Mouse (Mus musculus) forebrain, embryonic 16.5 days (tissue): ENCODE data around the gene P2rx1. TPM values are rescaled to one million over a fixed set of nuclear protein-coding genes. Genes with fewer than 3 reads are reported as not detected.

Source experiments
- ATAC-seq: fragments of 200-750 bp; cut with Nextera tagmentation; 2 replicates; pipeline ENCODE4 v1.8.0; 2017; ENCODE audit warnings: mild to moderate bottlenecking, moderate library complexity
- H3K27ac ChIP-seq: fragments of 300-500 bp; sonication (generic); 2 replicates; pipeline ENCODE4 v1.5.1; 2014; ENCODE audit warnings: low read length, control low read depth
- H3K27me3 ChIP-seq: fragments of 300-500 bp; sonication (generic); replicated peaks from 2 replicates; pipeline ENCODE4 v1.6.1; 2014; ENCODE audit warnings: low read length; ENCODE audit not compliant: control insufficient read depth, insufficient read depth
- H3K36me3 ChIP-seq: fragments of 300-500 bp; sonication (generic); 2 replicates; pipeline ENCODE4 v1.6.1; 2014; ENCODE audit not compliant: control insufficient read depth, insufficient read depth
- H3K4me1 ChIP-seq: fragments of 300-500 bp; sonication (generic); replicated peaks from 2 replicates; pipeline ENCODE4 v1.6.1; 2014; ENCODE audit warnings: low read length; ENCODE audit not compliant: control insufficient read depth, insufficient read depth
- H3K4me2 ChIP-seq: fragments of 300-500 bp; sonication (generic); 2 replicates; pipeline ENCODE4 v1.6.1; 2014; ENCODE audit warnings: mild to moderate bottlenecking, low read length, control low read depth
- H3K4me3 ChIP-seq: fragments of 300-500 bp; sonication (generic); replicated peaks from 2 replicates; pipeline ENCODE4 v1.5.1; 2014; ENCODE audit warnings: mild to moderate bottlenecking, low read length, control low read depth
- H3K9ac ChIP-seq: fragments of 300-500 bp; sonication (generic); replicated peaks from 2 replicates; pipeline ENCODE4 v1.6.1; 2014; ENCODE audit warnings: low read depth, low read length, control low read depth
- H3K9me3 ChIP-seq: fragments of 300-500 bp; sonication (generic); 2 replicates; pipeline ENCODE4 v1.6.1; 2016; ENCODE audit warnings: low read length; ENCODE audit not compliant: control insufficient read depth
- WGBS: fragments of 180-500 bp; shearing (Covaris S2); extraction: QIAGEN DNeasy Blood & Tissue Kit; methylation state at CpG from one replicate; pipeline ENCODE4 v1.1.7; 2014; 5-methylcytosine and 5-hydroxymethylcytosine counted together
- polyA plus RNA-seq: library from polyadenylated mRNA; unstranded; fragments of >200 nt; fragmentation: Nextera tagmentation; extraction: Ambion mirVana; gene quantifications from 2 replicates; pipeline ENCODE4 v1.2.1, GENCODE M21; 2015

P2rx1 gene
- 0.26 and 0.42 TPM in 2 replicates for polyA plus RNA-seq

DNA sequence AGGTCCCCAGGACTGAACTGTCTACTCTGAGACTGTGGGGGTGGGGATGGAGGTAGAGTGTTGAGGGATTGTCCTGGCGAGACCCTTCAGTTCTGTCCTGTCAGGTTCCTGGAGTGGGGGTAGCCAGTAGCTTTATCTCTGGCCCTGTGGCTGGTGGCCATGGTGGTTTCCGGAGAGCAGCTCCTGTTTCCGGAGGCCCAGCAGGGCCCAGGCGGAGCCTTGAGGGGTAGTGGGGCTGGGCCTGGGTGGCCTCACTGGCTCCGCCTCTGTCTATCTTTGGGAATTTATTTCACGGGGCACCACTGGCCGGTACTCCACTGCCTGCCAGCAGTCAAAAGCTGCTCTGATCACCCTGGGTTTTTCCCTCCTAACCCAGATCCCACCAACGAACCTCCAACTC is at the start of gene P2rx1:
Gene P2rx1, plus strand, starts transcription at position 333 of the 400 bp plus-strand sequence.
- no peak for ATAC-seq
- Histone ChIP-seq H3K4me3 (no peak within 1 kb of the TSS), H3K4me2 (no peak within 1 kb of the TSS), H3K4me1 (no peaks in the 10 kb centered on the region), H3K36me3 (no peaks in the 10 kb centered on the region), H3K27ac (no peak within 1 kb of the TSS), H3K9me3 (no peaks in the 10 kb centered on the region), H3K9ac (no peak within 1 kb of the TSS), H3K27me3 (no peaks in the 10 kb centered on the region)
- 58% methylated on average over 8 of the region's 8 CpGs for WGBS

DNA sequence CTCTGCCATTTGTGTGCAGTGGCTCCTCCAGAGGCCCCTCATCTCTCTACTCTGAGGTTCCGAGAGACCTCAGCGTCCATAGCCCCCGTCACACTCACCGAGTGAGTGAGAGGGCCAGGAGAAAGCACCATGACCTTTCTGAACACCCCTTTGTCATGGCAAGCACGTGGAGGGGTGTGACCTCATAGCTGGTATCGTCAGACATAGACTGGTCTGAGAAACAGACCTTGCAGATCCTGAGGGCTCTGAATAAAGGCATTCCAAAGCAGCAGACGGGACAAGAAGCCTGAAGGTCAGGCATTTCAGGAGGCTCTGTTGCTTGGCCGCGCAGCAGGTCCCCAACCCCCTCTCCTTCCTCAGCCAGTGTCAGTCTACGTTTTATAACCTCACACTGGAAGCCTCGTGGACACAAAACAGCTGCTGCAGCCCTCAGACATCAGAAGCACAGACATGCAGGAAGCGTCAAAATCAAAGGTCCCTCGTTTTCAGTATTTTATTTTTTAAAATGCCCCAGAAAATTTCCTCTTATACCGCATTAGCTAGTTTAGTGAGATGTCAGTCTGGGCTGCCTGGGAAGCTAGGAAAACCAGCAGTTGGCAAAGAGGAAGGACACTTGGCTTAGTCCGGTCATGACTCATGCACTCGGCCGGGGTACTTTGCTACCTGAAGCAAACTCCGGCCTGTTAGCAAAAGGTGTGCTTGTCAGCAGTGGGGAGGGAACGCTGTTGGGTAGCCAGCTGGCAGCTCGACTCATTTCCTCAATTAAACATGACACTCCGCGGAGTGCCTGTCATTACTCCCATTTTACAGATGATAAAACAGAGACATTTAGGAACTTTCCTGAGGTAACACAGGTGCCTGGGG is 47.5 kb upstream of the P2rx1 start:
- Histone ChIP-seq H3K27me3 (no peaks in the 10 kb centered on the region), H3K36me3 (no peaks in the 10 kb centered on the region), H3K4me2 (no peak overlapping the region), H3K9ac (no peak overlapping the region), H3K27ac (no peak overlapping the region), H3K9me3 (no peaks in the 10 kb centered on the region), H3K4me1 (no peaks in the 10 kb centered on the region), H3K4me3 (no peak overlapping the region)
- no peak for ATAC-seq
- 78% methylated on average over 22 of the region's 22 CpGs for WGBS

DNA sequence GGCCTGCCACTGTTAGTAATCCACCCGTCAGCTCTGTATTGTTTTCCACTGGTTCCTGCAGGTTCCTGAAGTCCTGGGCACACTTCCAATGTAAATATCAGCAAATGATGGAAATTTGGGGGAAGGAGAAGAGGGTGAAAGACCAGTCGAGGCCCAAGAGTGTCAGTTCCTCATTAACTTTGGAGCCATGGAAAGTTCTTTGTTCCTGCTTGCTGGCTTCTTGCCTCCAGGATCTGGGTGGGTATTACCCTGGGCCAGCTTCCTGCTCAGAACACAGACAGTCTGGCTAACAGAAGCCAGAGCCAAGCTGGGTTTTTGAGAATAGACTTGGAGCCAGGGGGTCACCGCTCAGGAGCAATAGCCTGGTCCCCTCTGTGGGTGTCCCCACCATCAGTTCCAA is 46.7 kb upstream of the P2rx1 start:
- 30% methylated on average over 3 of the region's 3 CpGs for WGBS
- Histone ChIP-seq H3K27ac (no peak overlapping the region), H3K4me3 (no peak overlapping the region), H3K9me3 (no peaks in the 10 kb centered on the region), H3K4me2 (no peak overlapping the region), H3K9ac (no peak overlapping the region), H3K36me3 (no peaks in the 10 kb centered on the region), H3K27me3 (no peaks in the 10 kb centered on the region), H3K4me1 (no peaks in the 10 kb centered on the region)
- ATAC-seq: no peak

DNA sequence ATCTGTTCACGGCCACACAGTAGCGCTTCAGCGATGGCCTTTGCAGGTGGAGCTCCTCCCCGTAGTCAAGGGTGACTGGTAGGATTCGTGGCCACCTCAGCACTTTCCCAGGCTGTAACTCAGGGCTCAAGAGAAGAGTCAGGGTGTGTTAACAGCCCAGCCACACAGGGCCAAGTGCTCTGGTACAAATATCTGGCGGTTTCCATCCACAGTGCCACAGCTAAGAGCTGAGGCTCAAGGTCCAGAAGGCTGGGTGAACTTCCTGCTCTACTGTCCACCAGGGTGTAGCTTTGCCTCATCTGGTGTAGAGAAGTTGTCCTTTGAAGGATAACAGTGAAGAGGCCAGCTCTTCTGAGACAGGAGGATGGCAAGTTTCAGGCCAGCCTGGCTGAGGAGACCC is 46.2 kb upstream of the P2rx1 start:
- H3K4me2 ChIP-seq: no peak overlapping the region
- WGBS: 94% methylated on average over 6 of the region's 6 CpGs
- H3K9me3 ChIP-seq: no peaks in the 10 kb centered on the region
- H3K27ac ChIP-seq: no peak overlapping the region
- no peak overlapping the region for H3K4me3 ChIP-seq
- no peak overlapping the region for H3K9ac ChIP-seq
- H3K36me3 ChIP-seq: no peaks in the 10 kb centered on the region
- H3K27me3 ChIP-seq: no peaks in the 10 kb centered on the region
- no peak for ATAC-seq
- H3K4me1 ChIP-seq: no peaks in the 10 kb centered on the region

DNA sequence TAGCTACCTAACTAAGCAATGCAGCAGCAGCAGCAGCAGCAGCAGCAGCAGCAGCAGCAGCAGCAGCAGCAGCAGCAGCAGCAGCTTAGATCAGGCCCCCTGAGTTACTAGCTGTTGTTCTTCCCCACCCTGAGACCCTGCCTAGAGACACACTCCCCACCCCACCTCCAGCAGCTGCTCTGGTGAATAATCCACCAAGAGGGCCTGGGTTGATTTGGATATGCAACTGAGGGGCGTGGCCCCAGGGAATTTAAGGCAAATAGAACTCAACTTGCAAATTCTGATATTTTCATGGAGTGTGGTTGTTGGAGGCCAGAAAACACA is 45.8 kb upstream of the P2rx1 start:
- Histone ChIP-seq H3K36me3 (no peaks in the 10 kb centered on the region), H3K4me3 (no peak overlapping the region), H3K27me3 (no peaks in the 10 kb centered on the region), H3K4me2 (no peak overlapping the region), H3K9me3 (no peaks in the 10 kb centered on the region), H3K4me1 (no peaks in the 10 kb centered on the region), H3K9ac (no peak overlapping the region), H3K27ac (no peak overlapping the region)
- ATAC-seq: no peak
- 60% methylated on average over 1 of the region's 1 CpGs for WGBS

DNA sequence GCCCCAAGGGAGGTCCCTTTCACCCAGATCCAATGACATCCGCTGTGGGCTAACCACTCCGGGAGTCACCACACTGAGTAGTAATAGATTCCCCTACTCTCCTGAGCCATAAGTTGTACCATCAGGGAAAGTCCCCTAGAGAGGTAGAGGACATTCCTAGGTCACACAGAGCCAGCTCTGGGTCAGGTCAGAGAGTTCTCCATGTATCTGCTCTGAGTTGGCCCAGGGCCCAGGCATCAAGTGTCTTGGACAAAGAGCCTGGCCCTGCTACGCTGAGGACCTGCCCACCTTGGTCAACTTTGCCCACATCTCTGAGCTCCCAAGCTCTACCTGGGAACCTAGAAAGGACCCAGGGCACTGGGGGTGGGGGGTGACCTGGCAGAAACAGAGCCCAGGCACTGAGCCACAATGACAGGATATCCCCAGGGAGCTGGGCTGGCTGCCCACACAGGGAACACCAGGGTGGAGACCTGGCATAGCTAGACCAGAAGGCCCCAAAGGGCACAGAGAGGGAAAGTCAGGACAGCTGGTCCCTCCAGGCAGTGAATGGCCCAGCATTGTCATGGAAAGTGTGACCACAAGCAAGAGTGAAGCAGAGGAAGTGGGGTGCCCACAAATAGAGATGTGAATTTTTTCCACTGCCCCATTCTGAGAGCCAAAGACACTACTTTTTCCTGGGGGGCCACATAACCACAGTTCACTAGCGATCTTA is 45.3 kb upstream of the P2rx1 start:
- WGBS: 91% methylated on average over 4 of the region's 4 CpGs
- no peaks in the 10 kb centered on the region for H3K9me3 ChIP-seq
- H3K4me2 ChIP-seq: no peak overlapping the region
- no peaks in the 10 kb centered on the region for H3K4me1 ChIP-seq
- no peaks in the 10 kb centered on the region for H3K27me3 ChIP-seq
- H3K9ac ChIP-seq: no peak overlapping the region
- no peak overlapping the region for H3K27ac ChIP-seq
- no peaks in the 10 kb centered on the region for H3K36me3 ChIP-seq
- ATAC-seq: no peak
- no peak overlapping the region for H3K4me3 ChIP-seq

DNA sequence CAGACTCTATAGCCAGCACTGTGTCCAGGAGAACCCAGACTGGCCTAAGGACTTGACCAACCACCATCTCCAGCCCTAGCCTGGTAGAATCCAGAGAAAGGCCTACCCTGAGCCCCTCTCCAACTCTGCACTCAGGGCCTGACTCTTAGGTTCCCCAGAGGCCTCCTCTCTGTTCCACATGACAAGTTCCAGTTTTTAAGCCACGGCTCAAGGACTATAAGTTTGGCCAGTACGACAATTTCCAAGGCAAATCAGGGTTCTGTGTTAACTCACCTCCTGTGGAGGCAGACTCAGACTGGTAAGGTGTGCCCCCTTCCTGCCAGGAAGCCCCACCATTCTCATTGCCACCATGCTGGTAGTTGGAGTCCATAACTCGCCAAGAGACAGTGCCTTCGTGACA is 44.7 kb upstream of the P2rx1 start:
- WGBS: 84% methylated on average over 4 of the region's 4 CpGs
- Histone ChIP-seq H3K36me3 (no peaks in the 10 kb centered on the region), H3K27ac (no peak overlapping the region), H3K9me3 (no peaks in the 10 kb centered on the region), H3K27me3 (peaks cover 4% of the 10 kb centered on the region; the same call in 1 of the 2 replicates), H3K9ac (no peak overlapping the region), H3K4me2 (no peak overlapping the region), H3K4me3 (no peak overlapping the region), H3K4me1 (no peaks in the 10 kb centered on the region)
- no peak for ATAC-seq

DNA sequence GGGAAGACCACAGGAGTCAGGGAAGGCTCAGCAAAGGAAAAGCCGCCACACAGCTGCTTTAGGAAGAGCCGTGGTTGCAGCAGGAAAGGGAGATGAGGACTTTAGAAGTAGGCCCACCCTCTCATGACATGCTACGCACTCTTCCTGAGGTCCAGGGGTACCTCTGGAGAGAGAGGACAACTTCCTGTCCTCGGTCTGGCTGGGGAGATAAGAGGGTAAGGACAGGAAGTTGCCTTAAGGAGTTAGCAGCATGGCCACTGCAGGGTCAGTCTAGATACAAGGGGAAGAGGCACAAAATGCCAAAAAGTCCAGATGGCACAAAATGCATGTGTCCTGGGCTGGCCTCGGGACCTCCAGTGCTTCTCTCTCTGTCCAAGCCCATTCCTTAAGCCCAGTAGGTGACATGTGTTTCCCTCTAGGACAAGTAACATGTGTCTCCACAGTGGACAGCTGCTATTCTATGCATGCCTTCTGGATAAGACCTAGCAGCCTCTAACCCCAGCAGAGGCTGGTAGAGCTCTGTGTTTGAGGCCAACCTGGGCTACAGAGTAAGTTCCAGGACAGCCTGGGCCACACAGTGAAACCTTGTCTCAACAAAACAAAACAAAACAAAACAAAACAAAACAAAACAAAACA is 43.4 kb upstream of the P2rx1 start:
- Histone ChIP-seq H3K27ac (no peak overlapping the region), H3K27me3 (peaks cover 15% of the 10 kb centered on the region), H3K36me3 (no peaks in the 10 kb centered on the region)

DNA sequence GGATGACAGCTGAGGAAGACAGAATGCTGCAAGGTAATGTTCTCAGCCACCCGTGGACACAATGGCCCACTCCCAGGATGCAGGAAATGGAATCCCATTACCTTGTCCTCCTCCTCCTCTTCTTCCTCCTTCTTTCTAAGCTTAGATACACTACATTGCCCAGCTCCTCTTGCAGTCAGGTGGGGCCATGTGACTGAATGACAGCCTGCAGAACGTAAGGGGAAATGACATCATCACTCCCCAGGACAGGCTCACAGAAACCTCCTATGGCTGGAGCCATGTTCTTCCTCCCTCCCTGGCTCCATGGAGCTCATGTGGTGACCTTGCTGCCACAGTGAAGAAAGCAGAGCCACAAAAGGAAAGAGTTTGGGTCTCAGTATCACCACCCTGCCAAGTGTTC is 41.6 kb upstream of the P2rx1 start:
- Histone ChIP-seq H3K4me2 (no peak overlapping the region), H3K27me3 (peaks cover 31% of the 10 kb centered on the region), H3K4me1 (peaks cover 5% of the 10 kb centered on the region; the same call in 1 of the 2 replicates), H3K36me3 (no peaks in the 10 kb centered on the region), H3K9me3 (no peaks in the 10 kb centered on the region), H3K27ac (no peak overlapping the region), H3K9ac (no peak overlapping the region), H3K4me3 (no peak overlapping the region)
- 53% methylated on average over 2 of the region's 2 CpGs for WGBS
- ATAC-seq: no peak

More for the DNA sequence above, 43.4 kb upstream of the P2rx1 start:
- H3K9me3 ChIP-seq: no peaks in the 10 kb centered on the region
- no peak overlapping the region for H3K4me2 ChIP-seq
- 76% methylated on average over 5 of the region's 5 CpGs for WGBS
- H3K4me1 ChIP-seq: no peaks in the 10 kb centered on the region
- no peak overlapping the region for H3K4me3 ChIP-seq
- H3K9ac ChIP-seq: no peak overlapping the region
- ATAC-seq: no peak
